Mouse (Mus musculus) T-helper 1 cell (primary cell): ENCODE measurements around the gene Cby3.

Experiments used
- in situ Hi-C: fragments of 300-600 bp; cut with MboI, MseI; formaldehyde crosslinking; loops from one replicate; pipeline ENCODE4 v1.15.1; 2025; ENCODE audit warnings: high pct_unique_total_duplicates

Cby3 gene

DNA sequence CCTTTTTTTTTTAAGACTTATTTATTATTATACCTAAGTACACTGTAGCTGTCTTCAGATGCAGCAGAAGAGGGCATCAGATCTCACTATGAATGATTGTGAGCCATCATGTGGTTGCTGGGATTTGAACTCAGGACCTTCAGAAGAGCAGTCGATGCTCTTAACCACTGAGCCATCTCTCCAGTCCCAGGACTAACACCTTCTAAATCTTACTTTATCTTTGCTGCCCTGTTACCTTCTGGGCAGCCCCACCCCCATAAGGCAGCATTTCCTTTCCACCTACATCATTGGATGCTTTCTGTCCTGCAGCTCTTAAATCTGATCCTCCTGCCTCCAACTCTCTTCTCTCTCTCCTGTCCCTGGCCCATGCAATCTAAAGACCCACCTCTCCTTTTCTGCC is 7.0 kb downstream of the Cby3 start:
- in situ Hi-C loops = loop anchor here (5.0 kb wide), 1 partner anchor 34 kb away; the partner anchor contains the start of gene Canx

DNA sequence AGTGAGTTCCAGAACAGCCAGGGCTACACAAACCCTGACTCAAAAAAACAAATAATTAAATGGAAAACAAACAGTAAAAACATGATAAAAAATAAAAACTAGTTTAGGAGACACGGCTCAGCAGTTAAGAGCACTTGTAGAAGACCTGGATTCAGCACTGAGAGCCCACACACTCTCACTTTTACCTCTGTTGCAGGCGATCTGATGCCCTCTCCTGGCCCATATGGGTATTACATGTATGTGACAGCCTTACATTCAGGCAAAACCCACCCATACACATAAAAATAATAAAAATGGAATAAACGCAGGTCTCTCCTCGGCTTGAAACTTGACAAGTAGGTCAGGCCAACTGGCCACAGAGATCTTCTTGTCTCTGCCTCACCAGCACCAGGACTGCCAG is 10.3 kb downstream of the Cby3 start:
- in situ Hi-C loops = loop anchor here (5.0 kb wide), 1 partner anchor 37 kb away; the partner anchor contains the start of gene Canx

DNA sequence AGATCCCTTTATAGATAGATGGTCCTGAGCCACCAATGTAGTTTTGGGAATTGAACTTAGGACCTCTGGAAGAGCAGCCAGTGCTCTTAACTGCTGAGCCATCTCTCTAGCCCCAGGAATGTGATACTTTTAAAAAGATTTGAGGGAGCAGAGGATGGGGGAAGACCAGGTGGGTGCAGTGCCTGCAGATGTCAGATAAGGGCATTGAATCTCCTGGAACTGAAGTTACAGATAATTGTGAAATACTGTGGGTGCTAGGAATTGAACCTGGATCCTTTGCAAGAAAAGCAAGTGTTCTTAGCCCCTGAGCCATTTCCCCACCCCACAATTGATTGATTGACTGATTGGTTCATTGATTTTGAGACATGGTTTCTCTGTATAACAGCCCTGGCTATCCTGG is 11.1 kb downstream of the Cby3 start:
- in situ Hi-C loops = no loop called here

DNA sequence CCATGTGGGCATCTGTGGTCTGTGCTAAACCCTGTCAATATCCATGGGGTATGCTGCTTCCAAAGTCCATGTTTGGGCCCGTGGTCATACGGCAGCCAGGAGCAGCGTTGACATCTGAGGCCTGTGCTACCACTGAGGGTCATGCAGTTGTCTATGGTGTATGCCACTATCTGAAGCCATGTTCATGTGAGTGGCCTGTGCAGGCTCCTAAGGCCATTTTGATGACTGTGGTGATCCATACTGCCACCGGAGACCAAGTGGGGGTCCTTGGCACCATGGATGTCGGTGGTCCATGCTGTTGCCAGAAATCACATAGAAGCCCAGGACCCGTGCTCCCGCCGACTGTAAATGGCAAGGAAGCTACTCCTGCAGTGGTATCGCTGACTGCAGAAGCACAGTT is 13.3 kb downstream of the Cby3 start:
- in situ Hi-C loops = no loop called here

DNA sequence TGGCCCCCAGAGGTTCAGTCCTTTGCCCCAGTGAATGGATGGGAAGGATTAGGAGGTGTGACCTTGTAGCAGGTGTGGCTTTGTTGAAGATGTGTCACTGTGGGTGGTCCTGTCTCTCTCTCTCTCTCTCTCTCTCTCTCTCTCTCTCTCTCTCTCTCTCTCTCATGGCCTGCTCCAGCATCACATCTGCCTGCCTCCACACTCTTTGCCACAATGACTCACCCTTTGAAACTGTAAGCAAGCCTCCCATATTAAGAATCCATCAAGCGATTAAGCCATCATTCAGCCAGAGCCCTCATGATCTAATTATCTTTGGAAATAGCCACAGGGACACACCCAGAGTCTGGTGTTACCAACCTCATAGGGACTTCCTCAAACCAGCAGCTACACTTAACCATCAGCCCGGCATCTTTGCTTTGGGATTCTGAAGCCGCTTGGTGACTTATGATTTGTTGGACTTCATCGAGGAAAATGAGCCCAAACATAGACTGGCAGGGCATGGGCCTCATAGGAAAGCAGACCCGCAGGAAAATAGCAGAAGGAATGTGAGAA is 15.2 kb downstream of the Cby3 start:
- in situ Hi-C loops = no loop called here

DNA sequence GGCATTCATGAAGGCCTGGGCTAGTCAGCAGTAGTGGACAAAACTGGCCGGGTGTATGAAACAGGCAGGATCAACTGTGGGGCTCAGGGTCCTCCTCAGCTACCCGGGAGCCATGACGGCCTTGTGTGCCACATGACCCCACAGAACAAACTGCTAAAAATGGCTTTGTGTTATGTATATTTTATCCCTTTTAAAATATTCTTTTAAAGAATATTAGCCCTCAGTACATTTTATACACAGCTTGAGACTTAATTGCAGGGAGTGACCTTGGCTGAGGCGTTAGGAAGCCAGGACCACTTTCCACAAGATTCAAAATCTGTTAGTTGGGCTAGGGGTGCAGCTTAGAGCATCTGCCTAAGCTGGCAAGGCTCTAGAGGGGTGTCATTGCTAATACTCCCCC is 16.7 kb downstream of the Cby3 start:
- in situ Hi-C loops = no loop called here

DNA sequence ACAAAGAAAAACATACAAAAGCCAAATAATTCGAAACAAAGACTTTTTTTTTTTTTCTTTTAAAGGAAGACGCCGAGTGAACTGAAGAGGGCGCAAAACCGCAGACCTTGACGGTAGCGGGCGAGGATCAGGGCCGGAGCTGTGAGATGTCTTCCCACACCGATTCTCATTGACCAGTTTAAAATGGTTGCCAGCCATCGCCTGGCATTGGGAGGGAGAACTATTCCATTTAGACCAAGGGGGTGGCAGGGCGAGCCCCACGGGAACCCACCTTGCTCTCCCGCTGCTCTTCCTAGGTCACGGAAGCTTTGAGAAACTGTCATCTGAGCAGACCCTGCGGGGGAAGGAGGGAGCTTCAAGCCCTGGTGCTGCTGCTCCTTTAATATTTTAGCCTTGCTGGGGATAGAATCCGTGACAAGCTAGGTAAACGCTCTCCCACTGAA is 17.2 kb downstream of the Cby3 start:
- in situ Hi-C loops = no loop called here

DNA sequence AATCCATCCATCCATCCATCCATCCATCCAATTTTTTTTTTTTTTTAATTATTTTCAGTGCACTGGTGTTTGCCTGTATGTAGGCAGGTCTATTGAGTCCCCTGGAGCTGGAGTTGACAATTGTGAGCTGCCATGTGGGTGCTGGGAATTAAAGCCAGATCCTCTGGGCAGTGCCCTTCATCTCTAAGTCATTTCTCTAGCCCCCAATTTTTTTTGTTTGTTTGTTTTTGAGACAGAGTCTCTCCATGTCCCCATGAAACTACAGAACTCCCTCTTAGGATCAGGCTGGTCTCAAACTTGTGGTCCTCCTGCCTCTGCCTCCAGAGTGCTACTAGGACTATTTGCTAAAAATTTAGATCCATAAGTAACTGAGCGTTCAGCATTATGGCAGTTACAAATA is 17.6 kb downstream of the Cby3 start:
- in situ Hi-C loops = no loop called here

DNA sequence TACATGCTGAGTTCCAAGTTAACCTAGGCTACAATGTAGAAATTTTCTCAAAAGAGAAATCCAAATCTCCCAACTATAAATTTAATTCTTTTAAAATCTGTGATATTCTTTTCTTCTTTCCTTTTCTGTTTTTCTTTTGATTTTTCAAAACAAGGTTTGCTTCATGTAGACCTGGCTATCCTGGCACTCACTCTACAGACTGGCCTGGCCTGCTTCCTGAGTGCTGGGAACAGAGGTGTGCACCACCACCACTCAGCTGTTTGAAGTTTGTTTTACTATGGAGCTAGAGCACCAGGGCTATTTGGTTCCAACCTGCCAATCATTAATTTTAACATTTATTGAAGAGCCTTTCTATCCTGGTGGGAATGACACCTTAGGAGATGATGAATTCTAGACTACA is 18.8 kb downstream of the Cby3 start:
- in situ Hi-C loops = no loop called here

DNA sequence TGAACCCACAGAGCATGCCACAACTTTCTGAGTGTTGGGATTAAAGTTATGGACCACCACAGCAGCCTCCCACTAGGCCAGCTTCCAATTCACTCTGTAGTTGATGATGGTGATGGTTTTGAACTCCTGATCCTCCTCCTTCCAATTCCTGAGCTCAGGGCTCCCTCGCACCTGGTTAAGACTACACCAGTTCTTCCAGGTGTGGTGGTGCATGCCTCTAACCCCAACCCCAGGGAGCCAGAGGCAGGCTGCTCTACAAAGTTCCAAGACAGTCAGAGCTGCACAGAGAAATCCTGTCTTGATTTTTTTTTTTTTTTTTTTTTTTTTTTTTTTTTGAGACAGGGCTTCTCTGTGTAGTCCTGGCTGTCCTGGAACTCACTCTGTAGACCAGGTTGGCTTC is 19.4 kb downstream of the Cby3 start:
- in situ Hi-C loops = no loop called here

DNA sequence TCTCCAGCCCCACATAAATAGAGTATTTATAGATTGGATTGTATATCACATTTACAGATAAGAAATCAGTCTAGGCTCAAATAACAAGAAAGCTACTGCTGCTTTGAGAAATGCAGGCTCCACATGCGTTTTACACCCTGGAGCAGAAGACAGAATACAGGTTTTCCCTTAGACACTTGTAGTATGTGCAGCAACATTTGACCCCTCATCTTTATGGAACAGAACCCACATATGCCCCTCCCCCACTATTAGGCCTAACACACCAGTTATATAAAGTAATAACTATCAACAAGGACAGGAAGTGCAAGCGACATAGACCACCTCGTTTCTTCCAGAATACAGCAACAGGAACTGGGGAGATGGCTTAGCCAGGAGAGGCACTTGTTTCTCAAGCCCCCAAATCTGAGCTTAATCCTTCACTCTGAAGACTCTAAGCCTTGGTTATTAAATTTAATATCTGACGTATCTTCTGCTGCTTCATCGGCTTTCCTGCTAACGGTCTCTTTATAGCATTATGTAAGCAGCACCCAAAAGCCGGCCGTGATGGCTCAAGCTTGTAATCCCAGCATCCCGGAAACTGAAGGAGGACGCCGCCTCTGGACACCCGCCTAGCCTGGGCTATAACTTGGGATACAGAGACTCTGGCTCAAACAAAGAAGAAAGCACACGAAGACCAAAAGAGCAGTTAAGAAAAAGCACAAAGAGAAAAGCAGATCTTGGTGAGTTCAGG is 20.2 kb downstream of the Cby3 start:
- in situ Hi-C loops = loop anchor here (5.0 kb wide), 1 partner anchor 53 kb away; no protein-coding TSS in a partner anchor

DNA sequence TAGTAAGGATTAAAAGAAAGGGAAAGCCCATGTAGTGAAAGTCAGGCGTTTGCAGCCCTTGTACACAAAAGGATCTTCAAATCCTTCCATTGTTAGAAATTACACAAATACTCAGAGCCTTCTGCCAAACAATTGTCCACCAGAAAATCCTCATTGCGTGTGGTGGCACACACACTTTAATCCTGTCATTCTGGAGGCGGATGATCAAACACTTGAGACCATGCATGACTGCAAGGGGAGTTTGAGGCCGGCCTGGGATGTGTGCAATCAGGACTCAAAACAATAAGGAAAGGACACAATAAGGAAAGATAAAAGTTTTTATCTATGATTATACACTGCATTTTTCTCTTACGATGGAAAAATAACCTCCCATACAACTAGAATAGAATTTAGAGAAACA is 21.2 kb downstream of the Cby3 start:
- in situ Hi-C loops = loop anchor here (5.0 kb wide), 1 partner anchor 52 kb away; no protein-coding TSS in a partner anchor

DNA sequence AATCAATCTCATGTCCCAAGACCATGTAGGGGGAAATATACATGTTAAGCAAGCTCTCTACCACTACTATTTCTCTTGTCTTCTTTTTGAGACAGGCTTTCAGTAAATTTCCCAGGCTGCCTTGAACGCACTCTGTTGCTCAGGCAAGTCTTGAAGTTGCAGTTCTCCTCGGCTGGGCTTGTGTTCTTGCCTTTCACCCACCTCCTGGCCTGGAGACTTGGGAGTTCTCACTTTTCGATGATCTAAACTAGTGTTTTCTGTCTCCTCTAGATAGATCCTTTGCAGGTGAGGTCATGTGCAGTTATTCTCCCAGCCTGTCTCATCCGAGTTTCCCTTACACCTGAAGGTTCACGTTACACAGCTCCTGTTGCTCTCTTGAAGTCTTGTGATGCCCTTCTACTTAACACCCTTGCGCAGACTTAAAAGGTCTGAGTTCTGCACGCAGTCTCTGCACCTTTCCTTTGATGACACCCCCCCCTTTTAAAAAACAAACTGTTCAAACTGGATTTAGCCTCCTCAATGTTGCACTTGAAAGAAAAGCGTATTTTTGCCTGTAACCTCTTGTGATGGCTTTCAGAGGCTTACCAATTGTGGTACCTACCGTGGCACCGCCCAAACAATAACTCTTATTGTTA is 22.0 kb downstream of the Cby3 start:
- in situ Hi-C loops = loop anchor here (5.0 kb wide), 1 partner anchor 51 kb away; no protein-coding TSS in a partner anchor

DNA sequence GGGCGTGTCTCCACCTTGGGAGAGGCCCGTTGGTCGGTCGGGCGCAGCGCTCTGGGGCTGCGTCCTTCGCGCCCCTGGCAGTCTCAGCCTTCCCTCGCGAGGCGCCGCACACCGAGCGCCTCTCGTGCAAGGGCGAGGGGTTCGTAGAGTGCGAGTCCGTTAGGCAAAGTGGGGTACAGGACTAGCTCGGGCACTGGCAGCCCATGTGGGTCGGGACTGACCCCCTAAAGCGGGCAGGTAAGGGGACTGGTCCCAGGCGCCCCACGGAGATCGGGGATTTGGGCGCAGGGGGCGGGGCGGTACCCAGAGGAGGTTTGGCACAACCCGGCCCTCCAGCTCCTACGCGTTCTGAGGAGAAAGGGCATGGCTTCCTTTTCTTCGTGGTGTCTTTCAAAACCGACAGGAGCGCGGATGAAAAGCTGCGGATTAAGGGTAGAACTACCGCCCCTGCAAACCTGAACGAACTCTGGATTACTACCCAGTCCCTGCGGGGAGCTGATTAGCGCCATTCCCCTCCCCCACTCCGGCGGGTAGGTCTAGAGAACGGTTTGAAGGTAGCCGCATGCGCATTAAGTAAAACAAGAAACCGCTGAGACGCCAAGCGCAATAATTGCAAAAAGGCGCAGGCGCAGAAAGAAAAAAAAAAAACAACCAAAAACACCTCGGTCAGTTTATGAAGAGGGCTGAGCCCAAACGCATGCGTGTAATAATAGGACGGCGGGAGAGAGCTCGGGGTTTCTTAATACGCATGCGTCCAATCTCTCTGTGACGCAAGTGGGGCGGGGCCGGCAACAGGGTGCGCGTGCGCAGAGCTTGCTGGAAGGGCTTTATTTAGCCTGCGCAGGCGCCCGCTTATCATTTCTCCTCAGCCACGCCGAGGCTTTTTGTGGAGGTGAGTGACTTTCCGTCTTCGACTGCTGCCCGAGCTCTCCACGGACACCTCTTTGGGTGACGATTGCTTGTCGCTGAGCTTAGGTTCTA is 22.9 kb downstream of the Cby3 start, which contains the start of gene Hnrnph1:
TSS of gene Hnrnph1 (plus strand) at position 80 of the 981 bp plus-strand sequence.
- in situ Hi-C loops = loop anchor here (5.0 kb wide), 1 partner anchor 50 kb away; no protein-coding TSS in a partner anchor

DNA sequence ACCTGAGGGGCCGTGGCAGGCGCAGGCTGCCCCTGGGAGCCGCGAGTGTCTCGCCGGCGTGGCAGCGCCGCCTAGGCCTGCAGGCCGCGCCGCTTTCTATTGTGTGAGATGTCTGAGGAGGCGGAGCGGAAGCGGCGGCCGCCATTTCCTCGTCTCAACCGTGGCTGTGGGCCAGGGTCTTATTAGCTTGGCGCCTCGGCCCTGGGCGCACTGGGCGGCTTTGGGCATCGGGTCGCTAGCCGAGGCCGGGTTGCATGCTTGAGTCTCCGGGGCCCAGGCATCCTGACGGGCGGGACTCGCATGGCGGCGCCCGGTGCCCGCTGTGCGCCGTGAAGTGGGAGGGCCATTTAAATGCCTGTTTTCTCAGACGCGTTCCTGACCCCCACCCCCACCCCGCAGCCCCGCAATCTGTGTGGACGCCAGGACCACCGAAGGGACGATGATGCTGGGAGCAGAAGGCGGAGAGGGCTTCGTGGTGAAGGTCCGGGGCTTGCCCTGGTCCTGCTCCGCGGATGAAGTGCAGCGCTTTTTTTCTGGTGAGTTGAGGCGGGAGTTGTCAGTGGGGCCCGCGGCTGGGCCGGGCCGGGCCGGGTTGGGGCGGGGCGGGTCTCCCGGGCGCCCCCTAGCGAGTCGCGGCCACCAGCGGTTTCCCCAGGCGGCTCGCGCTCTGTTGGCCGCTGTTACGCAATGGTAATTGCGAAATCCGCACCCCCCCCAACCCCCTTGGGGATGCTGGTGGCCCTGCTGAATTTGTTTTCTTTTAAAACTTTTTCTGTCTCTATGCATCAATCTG is 23.8 kb downstream of the Cby3 start:
- in situ Hi-C loops = loop anchor here (5.0 kb wide), 1 partner anchor 49 kb away; no protein-coding TSS in a partner anchor

DNA sequence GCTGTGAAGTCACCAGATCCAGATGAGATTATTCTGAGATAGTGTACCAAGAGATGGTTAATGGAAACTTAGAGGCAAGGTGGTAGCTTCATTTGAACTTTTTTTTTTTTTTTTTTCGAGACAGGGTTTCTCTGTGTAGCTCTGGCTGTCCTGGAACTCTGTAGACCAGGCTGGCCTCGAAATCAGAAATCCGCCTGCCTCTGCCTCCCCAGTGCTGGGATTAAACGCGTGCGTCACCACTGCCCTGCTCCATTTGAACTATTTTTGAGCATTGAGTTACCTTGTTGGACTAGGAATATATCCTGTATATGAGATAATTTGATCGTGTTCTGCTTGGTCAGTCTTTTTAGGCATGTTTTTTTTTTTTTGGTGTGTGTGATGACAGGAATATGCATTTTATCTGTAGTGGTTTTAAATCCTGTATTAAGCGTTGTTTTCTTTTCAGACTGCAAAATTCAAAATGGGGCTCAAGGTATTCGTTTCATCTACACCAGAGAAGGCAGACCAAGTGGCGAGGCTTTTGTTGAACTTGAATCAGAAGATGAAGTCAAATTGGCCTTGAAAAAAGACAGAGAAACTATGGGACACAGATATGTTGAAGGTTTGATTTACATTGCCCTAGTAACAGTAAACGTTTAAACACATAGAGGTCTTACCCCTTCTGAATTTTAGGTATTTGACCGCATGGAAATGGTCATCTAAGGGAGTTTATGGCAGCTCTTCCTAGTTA is 24.9 kb downstream of the Cby3 start:
- in situ Hi-C loops = loop anchor here (5.0 kb wide), 1 partner anchor 48 kb away; no protein-coding TSS in a partner anchor

DNA sequence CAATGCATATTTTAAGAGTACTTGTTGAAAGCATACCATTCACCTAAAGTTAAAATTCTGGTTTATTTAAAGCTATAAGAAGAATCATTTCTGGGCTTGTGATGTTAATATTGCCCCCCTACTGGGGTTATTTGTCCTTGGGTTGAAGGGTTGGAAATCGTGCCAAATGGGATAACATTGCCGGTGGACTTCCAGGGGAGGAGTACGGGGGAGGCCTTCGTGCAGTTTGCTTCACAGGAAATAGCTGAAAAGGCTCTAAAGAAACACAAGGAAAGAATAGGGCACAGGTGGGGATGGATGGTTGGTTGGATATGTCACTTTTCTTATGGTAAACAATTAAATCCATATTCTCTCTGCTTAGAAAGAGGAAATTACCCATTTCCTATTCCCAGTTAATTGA is 27.0 kb downstream of the Cby3 start:
- in situ Hi-C loops = no loop called here

DNA sequence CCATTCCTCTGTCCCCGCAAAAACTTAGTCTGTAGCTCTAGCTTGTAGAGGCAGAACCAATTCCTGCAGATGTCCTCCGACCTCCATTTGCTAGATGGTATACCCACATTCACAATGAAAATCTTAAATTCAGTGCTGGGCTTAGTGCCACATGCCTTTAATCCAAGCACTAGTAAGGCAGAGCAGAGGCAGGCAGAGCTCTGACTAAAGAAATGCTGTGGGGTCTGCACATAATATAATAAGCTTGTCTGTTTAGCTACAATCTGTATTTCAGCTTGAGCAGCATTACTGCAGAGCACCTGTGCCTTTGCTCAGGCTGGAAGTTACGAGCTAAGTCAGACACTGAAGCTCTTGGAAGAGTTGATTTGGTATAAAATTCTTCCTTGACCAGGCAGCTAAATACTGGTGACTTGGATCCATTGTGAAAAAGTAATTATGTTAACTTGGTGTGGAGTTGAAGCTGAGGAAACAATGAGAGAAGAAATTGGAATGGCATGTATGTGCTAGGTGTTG is 33.0 kb downstream of the Cby3 start:
- in situ Hi-C loops = no loop called here

DNA sequence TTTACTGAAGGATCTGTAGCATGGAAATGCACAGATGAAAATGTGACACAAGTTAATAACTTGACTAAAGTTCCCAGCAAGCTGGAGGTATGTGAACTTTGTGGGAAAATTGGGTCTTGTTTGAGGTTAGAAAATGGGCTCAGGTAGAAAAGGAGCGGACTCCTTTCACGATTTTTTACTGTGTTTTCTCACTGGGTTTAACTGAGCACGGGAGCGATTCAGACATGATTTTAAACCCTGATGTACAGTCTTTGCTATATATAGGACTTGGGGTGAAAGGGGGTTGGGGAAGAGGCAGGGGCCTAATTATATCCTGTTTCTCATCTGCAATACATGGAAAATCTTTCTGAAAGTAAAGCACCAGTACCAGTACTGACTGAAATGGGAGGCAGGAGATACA is 33.4 kb downstream of the Cby3 start:
- in situ Hi-C loops = no loop called here
